Mouse (Mus musculus): ENCODE data around the gene Hist2h2aa1. TPM values are rescaled to one million over a fixed set of nuclear protein-coding genes. Genes with fewer than 3 reads are reported as not detected.
A peak's percentile ranks its signal among the peaks of the same experiment; 100 is the strongest.
"Not testable (repeated sequence)": the region's sequence is repeated elsewhere in the genome, so short reads cannot be mapped to it uniquely, and the experiment has no call there.

Gene Hist2h2aa1
- polyA plus RNA-seq, 1 experiment from 2014 or later: 15.5 TPM

DNA sequence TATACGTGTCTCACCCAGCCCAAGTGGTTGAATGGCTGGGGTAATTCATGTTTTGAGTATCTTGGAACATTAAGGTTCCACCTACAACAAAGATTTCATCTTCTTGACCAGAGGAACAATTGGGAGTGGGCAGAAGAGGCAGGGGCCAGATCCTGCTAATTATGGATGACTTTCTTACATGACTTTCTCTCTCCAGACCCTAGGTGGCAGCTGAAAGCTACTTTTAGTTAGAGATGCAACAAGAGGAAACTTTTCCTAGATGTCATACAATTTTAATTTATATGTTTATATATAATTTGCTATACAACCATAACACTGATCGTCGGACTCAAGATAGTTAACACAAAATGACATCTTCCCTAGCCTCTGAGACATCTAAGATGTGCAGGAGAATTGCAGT, 37.5 kb upstream of the Hist2h2aa1 start:
- Histone ChIP-seq H3K9me3 (ENCODE audit: control insufficient read depth, low read length) (no peaks in the 10 kb centered on the region), H3K4me3 (ENCODE audit: low read depth, low read length) (no peak overlapping the region), H3K27me3 (ENCODE audit: control insufficient read depth, insufficient read depth, low read length) (no peaks in the 10 kb centered on the region), H3K27ac (replicated peaks; ENCODE audit: low read depth, low read length) (no peak overlapping the region), H3K4me2 (ENCODE audit: low read depth, severe bottlenecking) (no peak overlapping the region), H3K4me1 (ENCODE audit: control insufficient read depth, insufficient read depth, low read length) (no peaks in the 10 kb centered on the region), H3K9ac (ENCODE audit: low read length) (no peak overlapping the region), H3K36me3 (ENCODE audit: control insufficient read depth, insufficient read depth, low read length) (no peaks in the 10 kb centered on the region)
- ATAC-seq (ENCODE audit: insufficient number of reproducible peaks, low FRiP score, low TSS enrichment, low read depth): no peak
- no peak for DNase-seq (ENCODE audit: low spot score)
- WGBS: 77% methylated on average over 3 of the region's 3 CpGs

DNA sequence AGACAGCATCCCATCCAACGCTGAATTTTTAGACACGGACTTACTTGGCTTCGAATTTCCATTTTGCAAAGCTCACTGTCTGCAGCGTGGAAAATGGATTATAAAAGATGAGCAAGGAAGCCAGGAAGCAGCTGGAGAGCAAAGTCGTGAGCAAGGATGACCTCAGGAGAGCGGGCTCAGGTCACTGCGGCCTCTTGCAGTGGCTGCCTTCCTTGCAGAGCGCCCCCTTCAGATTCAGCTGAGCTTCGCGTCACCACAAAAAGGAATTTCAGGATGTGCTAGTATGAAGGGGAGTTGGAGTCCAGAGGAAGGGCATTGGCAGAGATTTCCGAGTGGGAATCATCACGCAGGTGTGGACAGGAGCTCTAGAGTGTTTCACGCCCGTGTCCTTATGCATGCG, 36.1 kb upstream of the Hist2h2aa1 start:
- ATAC-seq (ENCODE audit: insufficient number of reproducible peaks, low FRiP score, low TSS enrichment, low read depth) (no peak), DNase-seq (ENCODE audit: low spot score) (peak; percentile 36)
- Histone ChIP-seq H3K4me1 (ENCODE audit: control insufficient read depth, insufficient read depth, low read length) (no peaks in the 10 kb centered on the region), H3K4me3 (ENCODE audit: low read depth, low read length) (no peak overlapping the region), H3K36me3 (ENCODE audit: control insufficient read depth, insufficient read depth, low read length) (no peaks in the 10 kb centered on the region), H3K9me3 (ENCODE audit: control insufficient read depth, low read length) (no peaks in the 10 kb centered on the region), H3K4me2 (ENCODE audit: low read depth, severe bottlenecking) (no peak overlapping the region), H3K27ac (replicated peaks; ENCODE audit: low read depth, low read length) (no peak overlapping the region), H3K27me3 (ENCODE audit: control insufficient read depth, insufficient read depth, low read length) (no peaks in the 10 kb centered on the region), H3K9ac (ENCODE audit: low read length) (no peak overlapping the region)
- WGBS: 28% methylated on average over 15 of the region's 15 CpGs

DNA sequence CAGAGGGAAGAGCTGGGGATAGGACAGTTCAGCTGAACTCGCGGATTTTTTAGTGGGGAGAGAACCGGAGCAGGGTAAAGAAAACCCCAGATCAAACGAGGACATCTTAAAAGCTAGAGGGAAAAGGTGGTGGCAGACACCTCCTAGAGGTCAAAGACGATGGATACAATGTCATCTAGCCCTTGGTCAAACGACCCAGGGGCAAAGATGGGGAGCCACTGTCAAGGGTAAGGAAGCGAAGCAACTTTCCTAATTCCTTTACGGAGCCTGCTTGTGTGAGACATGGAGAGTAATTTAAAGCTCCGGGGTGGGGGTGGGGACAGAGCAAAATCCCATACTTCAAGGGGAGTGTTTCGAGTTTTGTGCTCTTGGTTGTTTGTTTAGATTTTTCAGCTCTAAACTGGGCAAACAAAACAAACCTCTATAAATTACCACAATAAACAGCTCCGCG, 26.1 kb upstream of the Hist2h2aa1 start:
- peak; percentile 67 for DNase-seq (ENCODE audit: low spot score)
- H3K4me3 ChIP-seq (ENCODE audit: low read depth, low read length): peak overlapping the region; percentile 61
- H3K4me1 ChIP-seq (ENCODE audit: control insufficient read depth, insufficient read depth, low read length): peaks cover 12% of the 10 kb centered on the region
- no peaks in the 10 kb centered on the region for H3K36me3 ChIP-seq (ENCODE audit: control insufficient read depth, insufficient read depth, low read length)
- peak overlapping the region; percentile 59 for H3K4me2 ChIP-seq (ENCODE audit: low read depth, severe bottlenecking)
- peak overlapping the region; percentile 98 for H3K27ac ChIP-seq (replicated peaks; ENCODE audit: low read depth, low read length)
- H3K9ac ChIP-seq (ENCODE audit: low read length): peak overlapping the region; percentile 47
- H3K27me3 ChIP-seq (ENCODE audit: control insufficient read depth, insufficient read depth, low read length): no peaks in the 10 kb centered on the region
- under 1% methylated on average over 12 of the region's 12 CpGs for WGBS
- H3K9me3 ChIP-seq (ENCODE audit: control insufficient read depth, low read length): no peaks in the 10 kb centered on the region
- peak; percentile 2; the same call in 1 of the 2 replicates for ATAC-seq (ENCODE audit: insufficient number of reproducible peaks, low FRiP score, low TSS enrichment, low read depth)

DNA sequence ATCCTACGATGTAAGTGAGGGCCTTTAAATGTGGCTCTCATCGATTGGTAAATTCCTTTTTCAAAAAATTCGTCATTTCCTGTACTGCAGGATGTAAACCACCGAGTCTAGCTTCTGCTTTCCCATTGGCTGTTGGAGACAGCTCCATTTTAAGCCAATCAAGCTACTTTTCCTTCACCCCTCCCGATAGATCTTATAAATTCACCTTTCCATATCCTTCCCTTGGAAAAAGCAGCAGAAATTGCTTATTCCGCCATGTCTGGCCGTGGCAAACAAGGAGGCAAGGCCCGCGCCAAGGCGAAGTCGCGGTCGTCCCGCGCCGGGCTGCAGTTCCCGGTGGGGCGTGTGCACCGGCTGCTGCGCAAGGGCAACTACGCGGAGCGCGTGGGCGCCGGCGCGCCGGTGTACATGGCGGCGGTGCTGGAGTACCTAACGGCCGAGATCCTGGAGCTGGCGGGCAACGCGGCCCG, 25.6 kb upstream of the Hist2h2aa1 start, which contains the start of the genes Bola1 and Hist2h2ab:
TSS of gene Bola1 (minus strand) at position 49 of the 470 bp plus-strand sequence.
TSS of gene Hist2h2ab (plus strand) at position 205 of the 470 bp plus-strand sequence.
- no peaks in the 10 kb centered on the region for H3K9me3 ChIP-seq (ENCODE audit: control insufficient read depth, low read length)
- H3K27ac ChIP-seq (replicated peaks; ENCODE audit: low read depth, low read length): peak within 1 kb of the TSS; percentile 98
- H3K4me3 ChIP-seq (ENCODE audit: low read depth, low read length): peak within 1 kb of the TSS; percentile 61
- H3K4me1 ChIP-seq (ENCODE audit: control insufficient read depth, insufficient read depth, low read length): peaks cover 12% of the 10 kb centered on the region
- no peaks in the 10 kb centered on the region for H3K27me3 ChIP-seq (ENCODE audit: control insufficient read depth, insufficient read depth, low read length)
- no peaks in the 10 kb centered on the region for H3K36me3 ChIP-seq (ENCODE audit: control insufficient read depth, insufficient read depth, low read length)
- peak within 1 kb of the TSS; percentile 59 for H3K4me2 ChIP-seq (ENCODE audit: low read depth, severe bottlenecking)
- WGBS: under 1% methylated on average over 37 of the region's 37 CpGs
- ATAC-seq (ENCODE audit: insufficient number of reproducible peaks, low FRiP score, low TSS enrichment, low read depth) (peak; percentile 88), DNase-seq (ENCODE audit: low spot score) (no peak)
- H3K9ac ChIP-seq (ENCODE audit: low read length): peak within 1 kb of the TSS; percentile 93

DNA sequence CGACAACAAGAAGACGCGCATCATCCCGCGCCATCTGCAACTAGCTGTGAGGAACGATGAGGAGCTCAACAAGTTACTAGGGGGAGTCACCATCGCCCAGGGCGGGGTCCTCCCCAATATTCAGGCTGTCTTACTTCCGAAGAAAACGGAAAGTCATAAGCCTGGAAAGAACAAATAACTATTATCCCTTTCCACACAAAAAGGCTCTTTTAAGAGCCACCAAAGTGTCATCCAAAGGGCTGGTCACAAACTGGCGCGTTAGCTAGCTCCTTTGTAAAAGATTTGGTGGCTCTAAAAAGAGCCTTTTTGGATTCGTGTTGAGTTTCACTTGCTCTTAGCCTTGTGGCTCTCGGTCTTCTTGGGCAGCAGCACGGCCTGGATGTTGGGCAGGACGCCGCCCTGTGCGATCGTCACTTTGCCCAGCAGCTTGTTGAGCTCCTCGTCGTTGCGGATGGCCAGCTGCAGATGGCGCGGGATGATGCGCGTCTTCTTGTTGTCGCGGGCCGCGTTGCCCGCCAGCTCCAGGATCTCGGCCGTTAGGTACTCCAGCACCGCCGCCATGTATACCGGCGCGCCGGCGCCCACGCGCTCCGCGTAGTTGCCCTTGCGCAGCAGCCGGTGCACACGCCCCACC, 25.0 kb upstream of the Hist2h2aa1 start:
- peak; percentile 82 for DNase-seq (ENCODE audit: low spot score)
- H3K9ac ChIP-seq (ENCODE audit: low read length): peak overlapping the region; percentile 93
- under 1% methylated on average over 26 of the region's 47 CpGs for WGBS
- not testable (repeated sequence) for H3K27me3 ChIP-seq (ENCODE audit: control insufficient read depth, insufficient read depth, low read length); ATAC-seq (ENCODE audit: insufficient number of reproducible peaks, low FRiP score, low TSS enrichment, low read depth); H3K9me3 ChIP-seq (ENCODE audit: control insufficient read depth, low read length); H3K36me3 ChIP-seq (ENCODE audit: control insufficient read depth, insufficient read depth, low read length)
- peak overlapping the region; percentile 98 for H3K27ac ChIP-seq (replicated peaks; ENCODE audit: low read depth, low read length)
- peak overlapping the region; percentile 61 for H3K4me3 ChIP-seq (ENCODE audit: low read depth, low read length)
- H3K4me1 ChIP-seq (ENCODE audit: control insufficient read depth, insufficient read depth, low read length): peaks cover 12% of the 10 kb centered on the region
- peak overlapping the region; percentile 59 for H3K4me2 ChIP-seq (ENCODE audit: low read depth, severe bottlenecking)

DNA sequence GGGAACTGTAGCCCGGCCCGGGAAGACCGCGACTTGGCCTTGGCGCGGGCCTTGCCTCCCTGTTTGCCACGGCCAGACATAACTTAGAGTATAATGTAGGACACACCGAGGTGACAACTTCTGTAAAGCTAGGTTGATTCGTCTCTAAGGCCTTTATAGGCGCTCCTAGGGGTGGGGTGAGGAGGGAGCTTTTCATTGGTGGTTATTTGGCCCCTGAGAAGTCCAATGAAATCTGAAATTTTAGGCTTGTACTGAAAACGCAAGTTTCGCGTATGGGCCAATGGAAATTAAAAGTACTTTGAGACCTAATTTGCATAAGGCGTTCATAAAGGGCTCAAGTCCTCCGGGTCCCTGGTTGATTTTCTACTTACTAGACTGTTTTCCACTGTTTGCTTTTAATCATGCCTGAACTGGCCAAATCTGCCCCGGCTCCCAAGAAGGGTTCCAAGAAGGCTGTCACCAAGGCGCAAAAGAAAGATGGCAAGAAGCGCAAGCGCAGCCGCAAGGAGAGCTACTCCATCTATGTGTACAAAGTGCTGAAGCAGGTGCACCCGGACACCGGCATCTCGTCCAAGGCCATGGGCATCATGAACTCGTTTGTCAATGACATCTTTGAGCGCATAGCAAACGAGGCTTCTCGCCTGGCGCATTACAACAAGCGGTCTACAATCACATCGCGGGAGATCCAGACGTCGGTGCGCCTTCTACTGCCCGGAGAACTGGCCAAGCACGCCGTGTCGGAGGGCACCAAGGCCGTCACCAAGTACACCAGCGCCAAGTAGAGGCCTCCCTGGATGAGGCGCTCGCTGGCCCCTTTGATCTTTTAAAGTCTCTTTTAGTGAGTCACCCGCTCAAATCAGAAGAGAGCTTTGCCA, 24.3 kb upstream of the Hist2h2aa1 start, which contains the start of the genes Hist2h2ac and Hist2h2be:
TSS of gene Hist2h2ac (minus strand) at position 116 of the 875 bp plus-strand sequence.
TSS of gene Hist2h2be (plus strand) at position 355 of the 875 bp plus-strand sequence.
- Histone ChIP-seq H3K27me3 (ENCODE audit: control insufficient read depth, insufficient read depth, low read length) (no peaks in the 10 kb centered on the region), H3K4me3 (ENCODE audit: low read depth, low read length) (peak within 1 kb of the TSS; percentile 61), H3K27ac (replicated peaks; ENCODE audit: low read depth, low read length) (peak within 1 kb of the TSS; percentile 98), H3K4me2 (ENCODE audit: low read depth, severe bottlenecking) (peak within 1 kb of the TSS; percentile 59), H3K4me1 (ENCODE audit: control insufficient read depth, insufficient read depth, low read length) (peaks cover 12% of the 10 kb centered on the region), H3K9ac (ENCODE audit: low read length) (peak within 1 kb of the TSS; percentile 93), H3K9me3 (ENCODE audit: control insufficient read depth, low read length) (no peaks in the 10 kb centered on the region), H3K36me3 (ENCODE audit: control insufficient read depth, insufficient read depth, low read length) (no peaks in the 10 kb centered on the region)
- under 1% methylated on average over 43 of the region's 43 CpGs for WGBS
- ATAC-seq (ENCODE audit: insufficient number of reproducible peaks, low FRiP score, low TSS enrichment, low read depth) (peak; percentile 90), DNase-seq (ENCODE audit: low spot score) (peak; percentile 84)

DNA sequence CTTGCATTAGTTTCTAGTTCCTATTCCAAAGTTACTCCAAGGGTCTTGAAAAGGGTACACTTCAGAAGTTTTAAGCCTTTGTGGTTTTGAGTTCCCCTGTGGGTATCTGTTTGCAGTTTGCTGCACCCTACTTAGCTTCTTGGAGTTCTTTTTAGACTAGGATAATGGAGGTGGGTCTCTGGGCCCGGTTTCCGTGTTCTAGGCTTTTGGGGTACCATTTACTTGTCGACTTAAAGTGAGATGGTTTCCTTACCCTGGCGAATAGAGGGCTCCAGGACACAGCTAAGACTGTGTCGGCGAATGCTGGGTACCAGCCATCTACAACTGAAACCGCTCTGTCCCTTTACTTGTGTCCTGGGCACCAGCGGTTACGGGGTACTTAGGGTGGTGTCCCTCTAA, 23.7 kb upstream of the Hist2h2aa1 start:
- DNase-seq (ENCODE audit: low spot score): peak; percentile 45
- peak overlapping the region; percentile 98 for H3K27ac ChIP-seq (replicated peaks; ENCODE audit: low read depth, low read length)
- no peaks in the 10 kb centered on the region for H3K36me3 ChIP-seq (ENCODE audit: control insufficient read depth, insufficient read depth, low read length)
- H3K4me1 ChIP-seq (ENCODE audit: control insufficient read depth, insufficient read depth, low read length): peaks cover 12% of the 10 kb centered on the region
- peak overlapping the region; percentile 61 for H3K4me3 ChIP-seq (ENCODE audit: low read depth, low read length)
- no peak for ATAC-seq (ENCODE audit: insufficient number of reproducible peaks, low FRiP score, low TSS enrichment, low read depth)
- H3K9ac ChIP-seq (ENCODE audit: low read length): peak overlapping the region; percentile 53
- 32% methylated on average over 9 of the region's 9 CpGs for WGBS
- peak overlapping the region; percentile 59 for H3K4me2 ChIP-seq (ENCODE audit: low read depth, severe bottlenecking)
- H3K27me3 ChIP-seq (ENCODE audit: control insufficient read depth, insufficient read depth, low read length): no peaks in the 10 kb centered on the region
- H3K9me3 ChIP-seq (ENCODE audit: control insufficient read depth, low read length): no peaks in the 10 kb centered on the region

DNA sequence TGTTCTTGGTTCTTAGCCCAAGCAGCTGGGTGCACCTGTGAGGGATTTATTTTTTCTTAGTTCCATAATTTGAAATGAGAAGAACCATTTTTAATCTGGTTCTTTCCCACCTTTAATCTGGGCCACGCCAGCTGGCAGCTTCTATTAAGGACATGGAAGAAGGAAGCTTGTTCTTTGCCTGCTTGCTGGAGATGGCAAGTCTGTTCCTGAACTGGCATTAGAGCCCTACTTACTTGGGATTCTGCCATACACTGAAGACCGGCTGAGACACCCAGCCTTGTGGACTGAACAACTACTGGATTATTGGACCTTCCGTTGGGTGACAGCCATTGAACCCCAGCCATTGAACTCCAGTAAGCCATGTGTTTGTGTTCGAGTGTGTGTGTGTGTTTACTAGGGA, 22.5 kb upstream of the Hist2h2aa1 start:
- Histone ChIP-seq H3K27ac (replicated peaks; ENCODE audit: low read depth, low read length) (no peak overlapping the region), H3K4me2 (ENCODE audit: low read depth, severe bottlenecking) (0 out of 2 replicates have a peak overlapping the region, but pooled peaks have one; percentile 2), H3K9me3 (ENCODE audit: control insufficient read depth, low read length) (no peaks in the 10 kb centered on the region), H3K36me3 (ENCODE audit: control insufficient read depth, insufficient read depth, low read length) (no peaks in the 10 kb centered on the region), H3K9ac (ENCODE audit: low read length) (no peak overlapping the region), H3K4me1 (ENCODE audit: control insufficient read depth, insufficient read depth, low read length) (peaks cover 12% of the 10 kb centered on the region), H3K27me3 (ENCODE audit: control insufficient read depth, insufficient read depth, low read length) (no peaks in the 10 kb centered on the region), H3K4me3 (ENCODE audit: low read depth, low read length) (no peak overlapping the region)
- DNase-seq (ENCODE audit: low spot score): no peak
- ATAC-seq (ENCODE audit: insufficient number of reproducible peaks, low FRiP score, low TSS enrichment, low read depth): no peak
- WGBS: 91% methylated on average over 4 of the region's 4 CpGs

Data from limb, embryonic 11.5 days (tissue).